Mouse (Mus musculus): ENCODE measurements around the gene Ubtd2.

The Ubtd2 gene

DNA sequence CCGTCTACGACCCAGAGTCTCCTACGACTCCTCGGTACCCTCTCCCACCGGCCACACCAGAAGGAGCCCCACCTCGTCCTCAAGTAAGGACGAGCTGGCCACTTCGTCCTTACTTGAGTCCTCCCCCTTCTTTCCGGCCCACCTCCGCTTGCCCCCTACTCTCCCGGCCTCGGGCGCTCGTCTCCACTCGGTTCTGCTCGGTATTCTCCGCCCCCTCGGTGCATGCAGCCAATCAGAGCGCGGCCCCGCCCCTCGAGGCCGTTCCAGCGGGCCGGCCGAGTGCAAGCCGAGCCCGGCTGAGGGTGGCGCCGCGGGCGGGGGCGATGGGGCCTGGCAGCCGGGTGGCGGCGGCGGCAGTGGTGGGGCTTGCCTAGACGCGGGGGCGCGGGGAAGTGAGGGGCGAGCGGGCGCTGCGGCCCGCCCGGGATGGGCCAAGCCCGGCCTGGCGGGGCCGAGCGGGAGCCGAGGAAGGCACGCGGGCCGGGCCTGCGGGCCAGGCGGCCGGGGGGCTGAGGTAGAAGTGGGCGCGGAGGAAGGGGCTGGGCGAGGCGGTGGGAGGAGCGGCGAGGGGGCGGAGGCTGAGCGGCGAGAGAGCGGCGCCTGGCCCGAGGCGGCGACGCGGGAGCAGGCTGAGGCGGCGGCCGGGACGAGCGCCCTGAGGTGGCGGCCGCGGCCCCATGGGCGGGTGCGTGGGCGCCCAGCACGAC is at the start of gene Ubtd2:
Gene Ubtd2, plus strand, starts transcription at position 571 of the 707 bp plus-strand sequence.
- peak; percentile 92 to 97 for DNase-seq (ENCODE audit: low spot score in 2 of 2)

DNA sequence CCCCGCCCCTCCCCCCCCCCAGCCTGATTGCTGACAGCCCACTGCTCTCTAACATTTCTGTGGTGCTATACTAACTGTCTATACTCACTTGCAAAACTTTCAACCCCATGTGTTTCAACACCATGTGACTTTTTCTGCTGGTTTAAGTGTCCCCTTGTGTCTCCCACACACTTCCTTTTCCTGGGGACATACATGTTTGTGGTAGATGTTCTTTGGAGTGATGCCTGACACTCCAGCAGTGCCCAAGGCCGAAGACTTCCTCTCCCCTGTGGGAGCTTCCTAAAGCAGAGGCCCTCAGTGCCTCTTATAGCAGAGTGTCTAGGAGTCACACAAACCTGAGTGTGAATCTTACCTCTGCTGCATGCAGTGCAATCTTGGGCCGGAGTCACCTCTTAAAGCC is 47.3 kb upstream of the Ubtd2 start:
- DNase-seq (ENCODE audit: low spot score in 2 of 2): no peak

DNA sequence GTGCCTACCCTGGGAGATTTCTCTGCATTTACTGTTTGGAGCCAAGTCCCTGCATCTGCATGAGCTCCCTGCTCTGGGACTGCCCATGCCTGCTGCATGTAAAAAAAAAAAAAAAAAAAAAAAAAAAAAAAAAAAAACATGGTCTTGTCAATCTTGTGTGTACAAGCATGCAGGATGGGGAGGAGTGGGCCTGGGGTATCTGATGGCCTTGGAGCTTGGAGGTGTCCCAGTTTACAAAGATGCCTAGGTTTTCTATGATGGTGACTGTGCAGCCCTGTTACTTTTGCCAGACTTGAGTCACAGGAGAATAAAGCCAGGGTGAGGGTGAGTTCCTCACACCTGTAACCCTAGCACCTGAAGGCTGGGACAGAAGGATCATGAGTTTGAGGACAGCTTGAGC is 46.1 kb upstream of the Ubtd2 start:
- no peak for DNase-seq (ENCODE audit: low spot score in 2 of 2)

DNA sequence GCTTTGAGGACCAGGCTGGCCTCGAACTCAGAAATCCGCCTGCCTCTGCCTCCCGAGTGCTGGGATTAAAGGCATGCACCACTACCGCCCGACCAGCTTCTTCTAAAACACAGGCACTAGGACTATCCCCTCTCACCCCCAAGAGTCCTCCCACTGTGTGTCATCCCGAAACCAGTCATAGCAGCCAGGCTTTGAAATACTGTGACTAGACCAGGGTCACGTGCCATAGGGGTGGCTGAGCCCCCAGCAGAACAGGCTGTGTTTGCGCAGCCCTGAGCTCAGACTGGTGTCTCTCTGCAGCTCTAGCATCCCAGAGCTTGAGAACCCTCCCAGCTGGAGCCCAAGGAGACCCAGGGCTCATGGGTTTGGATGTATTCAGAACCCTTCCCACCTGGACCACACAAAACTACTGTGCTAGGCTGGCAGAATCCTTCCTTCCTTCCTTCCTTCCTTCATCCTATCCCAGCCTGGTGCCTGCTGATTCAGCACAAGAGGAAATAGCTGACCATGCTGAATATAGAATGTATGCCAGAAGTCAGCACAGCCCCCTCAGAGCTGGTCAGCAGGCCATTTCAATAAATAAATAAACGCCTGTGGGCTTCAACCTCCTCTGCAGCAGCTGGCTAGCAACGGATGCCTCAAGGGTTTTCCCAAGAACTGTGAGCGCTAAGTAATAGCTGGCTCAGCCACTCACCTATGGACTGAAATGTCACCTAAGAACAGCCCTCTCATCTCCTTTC is 45.2 kb upstream of the Ubtd2 start:
- DNase-seq (ENCODE audit: low spot score in 2 of 2): no peak

DNA sequence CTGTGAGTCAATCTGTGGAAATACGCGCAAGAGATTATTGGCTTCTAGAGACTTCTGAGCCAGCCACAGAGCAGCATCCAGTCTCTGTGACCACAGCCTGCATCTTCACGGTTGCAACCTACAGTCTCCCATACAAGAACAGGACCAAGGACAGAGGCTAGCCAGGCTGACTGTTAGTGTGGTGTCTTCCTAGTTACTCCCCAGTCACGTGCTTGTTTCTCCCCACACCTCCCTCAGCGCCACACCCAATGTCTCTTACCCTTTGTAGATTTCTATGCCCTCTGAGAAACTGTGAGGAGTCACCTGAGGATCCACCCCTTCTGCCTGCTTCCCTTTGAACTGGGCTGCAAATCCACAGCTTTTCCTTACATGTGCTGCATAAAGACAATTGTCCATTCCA is 35.2 kb upstream of the Ubtd2 start:
- DNase-seq (ENCODE audit: low spot score in 2 of 2): no peak

DNA sequence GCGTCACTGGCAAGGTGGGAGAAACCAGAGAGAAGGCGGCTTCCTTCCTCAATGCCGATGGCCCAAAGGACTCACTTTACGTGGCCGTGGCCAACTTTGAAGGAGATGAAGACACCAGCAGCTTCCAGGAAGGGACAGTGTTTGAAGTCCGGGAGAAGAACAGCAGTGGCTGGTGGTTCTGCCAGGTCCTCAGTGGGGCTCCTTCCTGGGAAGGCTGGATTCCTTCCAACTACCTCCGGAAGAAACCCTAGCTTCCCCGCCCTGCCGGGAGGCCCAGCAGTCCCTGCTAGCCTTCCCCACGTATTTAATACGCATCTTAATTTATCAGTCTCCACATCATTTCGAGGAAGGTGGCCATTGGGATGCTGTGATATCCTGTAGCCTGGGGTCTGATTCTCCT is 31.9 kb upstream of the Ubtd2 start:
- DNase-seq (ENCODE audit: low spot score in 2 of 2): no peak

DNA sequence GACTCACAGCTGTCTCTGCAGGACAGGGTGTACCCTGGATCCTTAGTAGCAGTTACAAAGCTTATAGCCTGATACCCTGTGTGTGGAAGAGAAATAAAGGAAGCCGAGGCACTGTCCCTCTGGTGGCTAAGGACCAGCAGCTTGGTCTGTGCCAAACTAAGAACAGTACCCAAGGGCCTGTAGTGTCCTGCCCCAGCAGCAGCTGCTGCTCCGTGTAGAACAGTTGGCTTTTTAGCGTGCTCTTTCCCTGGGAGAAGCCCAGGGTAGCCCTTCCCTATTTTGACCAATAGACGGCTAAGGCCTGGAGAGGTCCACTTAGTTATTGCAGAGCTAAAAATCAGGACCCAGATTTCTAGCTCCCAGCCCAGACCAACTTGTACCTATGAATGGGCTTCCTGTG is 30.6 kb upstream of the Ubtd2 start:
- DNase-seq (ENCODE audit: low spot score in 2 of 2): no peak

DNA sequence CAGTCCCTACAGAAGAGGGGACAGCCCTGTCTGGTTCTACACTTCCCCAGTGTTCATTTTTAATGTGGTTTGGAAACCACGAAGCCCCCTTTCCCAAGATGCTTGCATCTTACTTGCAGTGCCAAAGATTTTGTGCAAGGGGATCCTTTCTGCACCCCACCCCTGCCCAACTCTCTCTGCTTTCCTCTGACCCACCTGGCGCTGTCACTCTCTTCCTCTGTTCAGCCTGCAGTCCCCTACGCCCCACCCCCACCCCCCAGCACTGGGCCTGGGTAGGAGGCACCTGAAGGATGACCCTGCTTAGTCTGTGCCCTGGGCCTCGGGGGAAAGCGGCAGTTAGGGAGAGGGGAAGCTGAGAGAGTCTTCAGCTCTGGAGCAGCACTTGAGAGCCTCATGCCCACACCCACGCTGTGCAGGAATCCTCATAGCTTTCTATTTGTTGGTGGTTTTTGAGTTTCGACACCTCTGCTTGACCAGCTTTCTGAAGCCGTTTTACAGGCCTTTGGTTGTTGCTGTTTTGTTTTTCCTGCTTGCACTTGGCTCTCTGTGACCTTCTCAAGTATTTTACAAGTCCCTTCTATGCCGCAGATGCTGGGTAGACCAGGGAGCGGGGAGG is 30.0 kb upstream of the Ubtd2 start:
- no peak for DNase-seq (ENCODE audit: low spot score in 2 of 2)

DNA sequence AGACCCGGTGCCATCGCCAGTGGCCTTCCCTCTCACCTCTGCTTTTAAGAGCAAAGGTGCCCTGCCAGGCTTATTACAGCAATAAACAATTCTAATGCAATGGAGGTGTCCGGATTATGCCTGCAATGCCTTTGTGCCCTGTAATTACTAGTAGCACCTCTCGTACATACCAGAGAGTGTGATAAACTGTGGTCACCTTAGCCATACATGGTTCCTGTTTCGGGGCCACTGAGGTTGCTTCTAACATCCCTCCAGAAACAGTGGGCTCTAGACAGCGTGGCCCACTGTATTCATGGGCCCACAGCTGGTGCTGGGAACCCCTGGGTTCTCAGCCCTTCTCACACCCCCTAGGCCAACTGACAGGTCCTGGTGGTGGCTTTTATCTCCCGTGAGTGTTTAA is 27.6 kb upstream of the Ubtd2 start:
- no peak for DNase-seq (ENCODE audit: low spot score in 2 of 2)

DNA sequence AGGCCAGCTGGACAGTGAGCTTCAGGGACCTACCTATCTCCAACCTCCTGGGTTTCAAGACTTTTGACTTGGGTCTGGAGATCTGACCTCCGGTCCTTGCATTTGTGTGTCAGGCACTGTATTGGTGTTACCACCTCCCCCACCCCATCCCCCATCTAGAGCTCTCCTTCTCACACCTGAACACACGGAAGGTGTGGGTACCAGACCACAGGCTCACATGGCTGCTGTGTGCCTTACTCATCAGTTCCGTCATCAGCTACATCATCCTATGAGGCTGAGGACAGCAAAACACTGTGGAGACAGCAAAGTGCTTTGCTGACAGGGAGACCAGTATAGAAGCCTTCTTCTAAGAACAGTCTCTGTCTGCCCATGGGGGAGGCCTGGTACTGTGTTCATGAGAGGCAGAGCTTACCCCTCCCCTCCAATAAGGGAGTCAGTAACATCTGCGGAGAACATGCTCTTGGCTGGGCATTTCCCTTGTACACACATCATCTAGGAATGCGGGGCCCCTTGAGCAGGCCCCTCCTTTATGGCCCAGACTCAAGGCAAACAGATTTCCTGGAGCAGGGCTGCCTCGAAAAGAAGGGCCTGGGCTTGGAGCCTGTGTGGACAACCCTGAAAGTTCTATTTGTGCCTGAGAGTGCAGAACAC is 19.6 kb upstream of the Ubtd2 start:
- no peak for DNase-seq (ENCODE audit: low spot score in 2 of 2)

DNA sequence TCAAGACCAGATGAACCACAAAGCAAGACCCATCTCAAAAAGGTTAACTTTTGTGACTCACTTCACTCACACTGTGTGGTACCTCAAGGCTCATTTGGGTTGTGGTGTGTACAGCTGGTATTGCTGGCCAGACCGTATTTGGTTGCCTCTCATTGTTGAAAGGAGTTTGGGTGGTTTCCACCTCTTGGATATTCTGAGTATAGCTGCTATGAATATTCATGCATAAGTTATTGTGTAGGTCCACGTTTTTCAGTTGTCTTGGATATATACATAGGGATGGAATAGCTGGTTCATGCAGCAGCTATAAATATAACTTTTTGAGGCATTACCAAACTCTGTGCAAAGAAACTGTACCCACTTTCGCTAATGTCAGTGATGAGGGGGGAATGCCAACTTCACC is 12.6 kb upstream of the Ubtd2 start:
- no peak for DNase-seq (ENCODE audit: low spot score in 2 of 2)

DNA sequence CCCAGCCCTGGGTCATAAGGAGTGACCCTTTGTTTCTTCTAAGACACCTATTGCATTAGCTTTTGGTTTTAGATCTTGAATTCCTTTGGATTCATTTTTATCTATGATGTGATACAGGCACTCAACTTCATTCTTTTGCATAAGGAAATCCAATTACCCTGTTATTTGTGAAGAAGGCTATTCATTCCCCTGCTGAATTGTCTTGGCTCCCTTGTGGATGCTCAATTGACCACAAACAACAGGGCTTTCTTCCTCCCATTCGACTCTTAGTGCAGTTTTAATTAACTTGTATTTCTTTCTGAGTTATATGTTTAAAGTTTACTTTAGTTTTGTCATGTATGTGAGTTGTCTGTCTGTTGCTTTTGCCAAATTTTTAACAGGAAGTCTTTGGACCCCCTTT is 10.9 kb upstream of the Ubtd2 start:
- DNase-seq (ENCODE audit: low spot score in 2 of 2): no peak

DNA sequence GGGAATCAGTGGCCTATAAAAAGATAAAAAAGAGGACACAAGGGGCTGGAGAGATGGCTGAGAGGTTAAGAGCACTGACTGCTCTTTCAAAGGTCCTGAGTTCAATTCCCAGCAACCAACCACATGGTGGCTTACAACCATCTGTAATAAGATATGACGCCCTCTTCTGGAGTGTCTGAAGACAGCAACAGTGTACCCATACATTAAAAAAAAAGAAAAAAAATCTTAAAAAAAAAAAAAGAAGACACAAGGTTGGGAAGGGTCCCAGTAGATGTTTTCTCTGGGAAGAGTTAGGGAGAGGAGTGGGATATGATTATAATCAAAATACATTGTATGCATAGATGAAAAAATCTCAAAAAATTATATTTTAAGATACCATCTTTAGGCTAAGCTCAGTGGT is 10.0 kb upstream of the Ubtd2 start:
- DNase-seq (ENCODE audit: low spot score in 2 of 2): no peak

DNA sequence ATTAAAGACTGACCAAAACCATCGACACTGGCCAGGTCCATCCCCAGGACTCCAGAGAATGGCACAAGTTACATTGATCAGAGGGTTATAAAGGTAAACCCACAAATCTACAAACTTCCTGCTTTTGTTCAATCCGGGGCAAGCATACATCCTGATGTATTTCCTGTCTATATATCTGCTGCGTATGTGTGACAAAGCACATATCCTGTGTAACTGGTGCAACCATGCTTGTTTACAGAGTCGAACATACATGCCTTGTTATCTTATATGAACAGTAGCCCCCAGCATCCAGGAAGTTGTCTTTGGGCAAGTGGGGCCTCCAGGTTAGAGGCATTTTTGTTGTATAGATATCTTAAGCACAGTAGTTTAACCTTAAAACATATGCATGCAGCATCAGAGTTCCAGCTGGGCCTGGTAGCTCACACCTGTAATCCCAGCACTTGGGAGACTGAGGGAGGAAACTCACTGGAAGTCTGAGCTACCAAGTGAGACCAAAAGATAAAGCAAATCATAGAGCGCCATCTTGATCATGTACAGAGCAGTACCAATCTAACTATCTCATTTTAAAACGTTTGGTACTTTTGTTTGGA is 9.4 kb upstream of the Ubtd2 start:
- no peak for DNase-seq (ENCODE audit: low spot score in 2 of 2)

DNA sequence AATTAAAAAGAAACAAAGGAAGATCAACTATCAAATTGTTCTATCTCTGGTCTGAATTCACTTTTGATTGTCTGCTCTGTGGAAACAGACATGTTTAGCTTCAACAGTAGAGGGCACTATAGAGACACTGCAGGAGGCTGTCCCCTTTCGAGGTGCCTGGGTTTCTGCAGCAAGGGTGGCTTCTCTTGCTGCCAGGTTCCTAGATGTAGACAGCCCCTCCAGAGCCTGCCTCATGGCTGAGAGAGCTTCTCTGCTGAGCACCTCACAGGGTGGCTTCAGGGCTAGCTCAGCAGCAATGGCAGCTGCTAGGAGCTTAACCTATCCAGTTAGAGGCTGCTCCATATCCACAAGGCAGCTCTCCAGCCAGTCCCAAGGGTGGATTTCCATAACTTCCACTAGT is 5.0 kb upstream of the Ubtd2 start:
- DNase-seq (ENCODE audit: low spot score in 2 of 2): peak in 1 of 2 experiments; percentile 32

DNA sequence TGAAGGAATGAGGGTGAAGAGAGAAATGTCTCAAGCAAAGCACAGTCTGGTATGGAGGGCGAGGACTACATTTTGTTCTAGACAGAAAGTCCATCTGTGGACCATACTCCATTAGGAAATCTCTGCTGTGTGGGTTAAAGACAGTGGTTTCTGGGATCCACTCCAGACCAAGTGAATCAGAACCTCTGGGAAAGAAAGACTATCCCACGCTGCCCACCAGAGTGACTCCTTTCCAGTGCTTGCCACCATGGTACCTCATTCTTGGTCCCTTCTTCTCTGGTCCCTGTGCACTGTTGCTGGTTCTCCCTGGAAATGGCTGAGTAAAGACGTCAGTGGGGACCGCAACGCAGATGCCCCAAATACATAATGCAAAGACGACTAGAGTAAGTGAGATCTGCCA is 3.9 kb upstream of the Ubtd2 start:
- no peak for DNase-seq (ENCODE audit: low spot score in 2 of 2)

DNA sequence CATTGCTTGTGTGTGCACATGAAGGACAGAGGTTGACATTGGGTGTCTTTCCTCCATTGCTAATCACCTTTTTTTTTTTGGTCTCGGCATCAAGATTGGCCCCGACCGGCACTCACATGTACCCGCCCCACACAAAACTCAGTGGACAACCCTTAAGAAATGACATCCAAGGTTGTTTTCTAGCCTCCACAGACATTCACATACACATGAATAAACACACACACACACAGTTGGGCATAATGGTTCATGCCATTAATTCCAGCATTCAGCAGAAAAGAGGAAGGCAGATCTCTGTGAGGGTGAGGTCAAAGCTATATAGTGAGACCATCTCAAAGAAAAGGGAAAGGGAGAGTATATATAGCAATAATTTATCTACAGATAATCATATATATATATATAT is 2.4 kb upstream of the Ubtd2 start:
- no peak for DNase-seq (ENCODE audit: low spot score in 2 of 2)

DNA sequence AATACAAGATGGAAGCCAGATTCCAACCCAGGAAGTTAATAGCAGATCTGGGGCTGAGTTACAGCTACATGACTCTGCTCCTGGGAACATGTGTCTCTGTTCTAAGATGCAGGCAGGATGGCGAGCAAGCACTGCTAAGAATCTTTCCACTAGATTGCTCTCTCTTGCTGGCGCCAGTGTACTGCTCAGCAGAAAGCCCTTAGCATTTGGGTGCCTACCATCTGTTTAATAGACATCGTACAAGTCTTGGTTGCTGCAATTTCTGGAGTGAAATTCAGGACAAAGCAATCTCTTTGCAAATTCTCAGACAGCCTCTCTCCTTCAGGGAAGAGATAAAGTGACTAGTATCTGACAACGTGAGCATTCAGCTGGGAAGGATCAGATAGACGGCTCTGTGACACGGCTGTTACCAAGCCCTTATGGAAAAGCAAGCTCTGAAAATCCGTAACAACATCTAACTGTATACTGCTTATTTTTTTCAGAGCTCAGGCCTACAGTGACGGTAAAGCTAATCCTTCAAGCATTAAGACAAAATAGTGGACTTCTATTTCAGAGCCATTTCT is 1.7 kb upstream of the Ubtd2 start:
- DNase-seq (ENCODE audit: low spot score in 2 of 2): peak in 1 of 2 experiments; percentile 18

DNA sequence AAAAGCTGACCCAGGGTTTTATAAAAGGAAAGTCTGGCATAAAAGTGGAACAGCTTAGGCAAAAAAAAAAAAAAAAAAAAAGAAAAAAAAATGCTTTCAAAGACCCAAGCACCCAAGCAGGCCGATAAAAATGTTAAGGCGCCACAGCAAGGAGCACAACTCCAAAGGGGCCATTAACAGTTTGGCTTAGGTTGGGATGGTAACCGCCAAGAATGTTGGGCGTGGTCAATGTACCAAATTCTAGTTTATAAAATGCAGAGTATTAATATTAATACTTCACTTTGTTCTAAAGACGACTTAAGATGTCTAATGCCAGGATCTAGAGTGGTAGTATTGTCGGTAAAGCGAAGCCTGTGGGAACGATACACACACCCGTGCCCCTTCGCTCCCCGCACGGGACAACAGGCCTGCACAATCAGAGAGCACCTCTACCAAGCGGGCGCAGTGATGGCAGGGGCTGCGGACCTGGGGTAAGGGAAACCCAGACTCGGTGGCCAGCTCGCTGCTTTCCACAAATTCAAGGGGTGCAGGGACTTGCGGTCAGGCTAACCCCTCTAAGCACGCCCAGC is 855 bp upstream of the Ubtd2 start:
- peak in 1 of 2 experiments; percentile 31 for DNase-seq (ENCODE audit: low spot score in 2 of 2)

DNA sequence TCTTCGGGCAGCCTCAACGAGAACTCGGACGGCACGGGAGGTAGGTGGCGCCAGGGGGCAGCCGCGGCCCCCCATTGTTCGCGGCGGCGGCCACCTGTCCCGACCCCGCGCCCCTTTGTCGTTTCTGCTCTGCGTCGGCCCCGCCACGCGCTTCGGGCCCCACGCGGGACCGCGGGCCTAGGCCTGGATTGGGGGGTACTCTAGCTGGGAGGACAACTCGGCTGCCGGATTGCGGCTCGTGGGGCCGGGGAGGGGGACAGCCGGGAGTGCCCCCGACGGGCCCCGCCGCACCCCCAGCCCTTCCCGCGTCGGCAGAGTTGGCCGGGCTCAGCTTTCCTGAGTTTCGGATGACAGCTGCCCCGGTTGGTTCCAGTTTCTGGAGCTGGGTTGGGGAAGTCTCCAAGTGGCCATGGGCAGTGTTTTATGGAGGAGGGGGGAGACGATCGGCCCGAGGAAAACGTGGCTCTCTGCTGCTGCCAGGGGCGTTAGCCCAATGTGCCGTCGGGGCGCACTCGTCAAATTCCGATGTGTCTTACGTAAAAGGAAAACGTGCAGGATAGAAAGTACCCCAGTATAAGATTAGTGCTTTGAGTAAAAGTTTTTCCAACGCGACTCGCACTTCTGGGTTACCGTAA is 454 bp downstream of the Ubtd2 start:
- DNase-seq (ENCODE audit: low spot score in 2 of 2): no peak

DNA sequence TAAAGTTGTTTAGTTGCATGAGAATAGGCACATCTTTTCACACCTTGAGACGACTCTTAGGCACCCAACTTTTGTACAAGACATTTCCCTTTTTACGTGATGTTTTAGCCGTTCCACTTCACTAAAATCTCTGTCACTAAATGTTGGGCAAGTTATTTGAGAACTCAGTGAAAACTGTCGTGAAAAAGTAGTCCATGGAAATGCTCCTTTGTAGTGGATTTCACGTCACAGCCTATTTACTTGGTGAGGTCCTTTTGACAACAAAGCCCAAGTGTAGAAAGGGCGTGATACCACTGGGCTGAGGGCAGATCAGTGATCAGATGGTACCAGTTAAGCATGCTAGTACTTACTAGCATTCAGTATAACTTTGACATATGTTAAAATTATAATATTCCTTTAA is 1.2 kb downstream of the Ubtd2 start:
- DNase-seq (ENCODE audit: low spot score in 2 of 2): no peak
